Mouse (Mus musculus): ENCODE measurements around the gene Wdr59.
A peak's percentile ranks its signal among the peaks of the same experiment; 100 is the strongest.

The Wdr59 gene

GRCm38 (mm10) chr8:111492508-111492907, 29.4 kb downstream of the Wdr59 start:
- no peak for DNase-seq (ENCODE audit: low read depth, low spot score)

GRCm38 (mm10) chr8:111491191-111491590, 30.7 kb downstream of the Wdr59 start:
- no peak for DNase-seq (ENCODE audit: low read depth, low spot score)

GRCm38 (mm10) chr8:111490034-111490591, 31.8 kb downstream of the Wdr59 start:
- no peak for DNase-seq (ENCODE audit: low read depth, low spot score)

- DNase-seq (ENCODE audit: low read depth, low spot score) = no peak
Observed at GRCm38 (mm10) chr8:111480691-111481090, 41.2 kb downstream of the Wdr59 start.

GRCm38 (mm10) chr8:111477761-111478465, 44.0 kb downstream of the Wdr59 start:
- peak; percentile 86 for DNase-seq (ENCODE audit: low read depth, low spot score)

GRCm38 (mm10) chr8:111471526-111472081, 50.3 kb downstream of the Wdr59 start:
- no peak for DNase-seq (ENCODE audit: low read depth, low spot score)

GRCm38 (mm10) chr8:111469013-111469412, 52.9 kb downstream of the Wdr59 start:
- no peak for DNase-seq (ENCODE audit: low read depth, low spot score)

- peak; percentile 62 for DNase-seq (ENCODE audit: low read depth, low spot score)
Observed at GRCm38 (mm10) chr8:111465341-111465740, 56.6 kb downstream of the Wdr59 start.

GRCm38 (mm10) chr8:111464526-111464925, 57.4 kb downstream of the Wdr59 start:
- DNase-seq (ENCODE audit: low read depth, low spot score) = peak; percentile 94

GRCm38 (mm10) chr8:111449671-111450070, 72.2 kb downstream of the Wdr59 start:
- peak; percentile 96 for DNase-seq (ENCODE audit: low read depth, low spot score)

GRCm38 (mm10) chr8:111445960-111446660, 75.8 kb downstream of the Wdr59 start:
- no peak for DNase-seq (ENCODE audit: low read depth, low spot score)

- DNase-seq (ENCODE audit: low read depth, low spot score) = no peak
Observed at GRCm38 (mm10) chr8:111445558-111445957, 76.3 kb downstream of the Wdr59 start.

- DNase-seq (ENCODE audit: low read depth, low spot score) = peak; percentile 26
Observed at GRCm38 (mm10) chr8:111444245-111444644, 77.6 kb downstream of the Wdr59 start.

- DNase-seq (ENCODE audit: low read depth, low spot score) = peak; percentile 97
Observed at GRCm38 (mm10) chr8:111439189-111439588, 82.7 kb downstream of the Wdr59 start.

GRCm38 (mm10) chr8:111435071-111435828, 86.6 kb downstream of the Wdr59 start:
- DNase-seq (ENCODE audit: low read depth, low spot score) = peak; percentile 61

- no peak for DNase-seq (ENCODE audit: low read depth, low spot score)
Observed at GRCm38 (mm10) chr8:111424646-111425045, 97.2 kb downstream of the Wdr59 start.

- DNase-seq (ENCODE audit: low read depth, low spot score) = no peak
Observed at GRCm38 (mm10) chr8:111424181-111424580, 97.7 kb downstream of the Wdr59 start.

GRCm38 (mm10) chr8:111422614-111423013, 99.3 kb downstream of the Wdr59 start:
- no peak for DNase-seq (ENCODE audit: low read depth, low spot score)

- no peak for DNase-seq (ENCODE audit: low read depth, low spot score)
Observed at GRCm38 (mm10) chr8:111419171-111419570, 102.7 kb downstream of the Wdr59 start.

GRCm38 (mm10) chr8:111418601-111419000, 103.3 kb downstream of the Wdr59 start:
- peak; percentile 72 for DNase-seq (ENCODE audit: low read depth, low spot score)

GRCm38 (mm10) chr8:111417222-111417621, 104.7 kb downstream of the Wdr59 start:
- DNase-seq (ENCODE audit: low read depth, low spot score) = no peak

GRCm38 (mm10) chr8:111403391-111403790, 118.5 kb downstream of the Wdr59 start:
- DNase-seq (ENCODE audit: low read depth, low spot score) = peak; percentile 54

Data from 3T3-L1 (cell line).